Mouse (Mus musculus) olfactory bulb, adult 2 months (tissue): ENCODE measurements around the gene Zfhx3.

Experiments
- CTCF ChIP-seq: fragments of 200-500 bp; IDR thresholded peaks from 2 replicates; pipeline ENCODE4 v1.5.1; 2012; ENCODE audit warnings: low read depth, mild to moderate bottlenecking, low read length, moderate library complexity; ENCODE audit not compliant: insufficient read depth
- POLR2A ChIP-seq: fragments of 200-500 bp; IDR thresholded peaks from 2 replicates; pipeline ENCODE4 v1.6.1; 2012; ENCODE audit warnings: mild to moderate bottlenecking, low read depth, low read length, moderate library complexity; ENCODE audit not compliant: insufficient read depth

- TF ChIP-seq POLR2A (no peak), CTCF (no peak)
Measured at GRCm38 (mm10) chr8:108691456-108692238, 749.2 kb downstream of the Zfhx3 start.
